Mouse (Mus musculus): ENCODE results near the gene Dhx30.

DNA sequence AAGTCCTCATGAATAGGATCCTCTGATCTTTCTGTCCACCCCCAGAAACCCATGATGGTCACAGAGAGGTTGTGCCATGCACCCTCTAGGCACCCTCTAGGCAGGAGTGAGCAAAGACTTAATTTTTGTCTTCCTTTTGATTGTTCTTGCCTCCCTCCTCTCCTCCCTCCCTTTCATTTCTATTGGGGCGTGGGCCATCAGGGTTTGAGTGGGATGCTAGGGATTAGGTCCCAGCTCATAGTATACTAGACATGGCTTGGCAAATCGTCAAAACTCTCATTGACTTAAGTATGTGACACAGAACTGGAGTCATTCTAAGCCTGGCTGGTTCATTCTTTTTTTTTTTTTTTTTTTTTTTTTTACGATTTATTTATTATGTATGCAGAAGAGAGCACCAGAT, 62.8 kb downstream of the Dhx30 start:
- no peak for TF ChIP-seq CTCF (IDR thresholded peaks at IDR 0.05; ENCODE audit: low read depth, low read length)
- no peak for TF ChIP-seq GATA1 (IDR thresholded peaks at IDR 0.05; ENCODE audit: borderline replicate concordance, low read length)
- no peak for TF ChIP-seq TAL1 (conservative IDR thresholded peaks at IDR 0.05; ENCODE audit: low read depth, low read length)
- no peak for TF ChIP-seq POLR2AphosphoS5 (IDR thresholded peaks at IDR 0.05; ENCODE audit: insufficient replicate concordance, low read depth, low read length)

Measured in G1E (cell line).